Mouse (Mus musculus) stomach, embryonic 16.5 days (tissue): ENCODE data around the gene Ppp1r16b. TPM values are rescaled to one million over a fixed set of nuclear protein-coding genes. Genes with fewer than 3 reads are reported as not detected.
"Not testable (repeated sequence)": the region's sequence is repeated elsewhere in the genome, so short reads cannot be mapped to it uniquely, and the experiment has no call there.

Source experiments
- ATAC-seq: fragments of 200-750 bp; cut with Nextera tagmentation; 2 replicates; pipeline ENCODE4 v1.8.0; 2017; ENCODE audit warnings: moderate number of reproducible peaks, moderate TSS enrichment; ENCODE audit not compliant: insufficient read depth, low FRiP score
- H3K27ac ChIP-seq: fragments of 300-500 bp; sonication (generic); 2 replicates; pipeline ENCODE4 v1.5.1; 2014; ENCODE audit warnings: low read length
- H3K27me3 ChIP-seq: fragments of 300-500 bp; sonication (generic); 2 replicates; pipeline ENCODE4 v1.6.1; 2014; ENCODE audit warnings: low read length, control low read depth, mixed read lengths; ENCODE audit not compliant: control insufficient read depth, insufficient read depth
- H3K36me3 ChIP-seq: fragments of 300-500 bp; sonication (generic); 2 replicates; pipeline ENCODE4 v1.6.1; 2014; ENCODE audit warnings: low read length; ENCODE audit not compliant: control insufficient read depth, insufficient read depth
- H3K4me1 ChIP-seq: fragments of 300-500 bp; sonication (generic); 2 replicates; pipeline ENCODE4 v1.6.1; 2014; ENCODE audit warnings: low read length, control low read depth, mixed read lengths; ENCODE audit not compliant: control insufficient read depth, insufficient read depth
- H3K4me2 ChIP-seq: fragments of 300-500 bp; sonication (generic); 2 replicates; pipeline ENCODE4 v1.6.1; 2014; ENCODE audit warnings: low read depth, low read length, mixed read lengths
- H3K4me3 ChIP-seq: fragments of 300-500 bp; sonication (generic); replicated peaks from 2 replicates; pipeline ENCODE4 v1.5.1; 2014; ENCODE audit warnings: mild to moderate bottlenecking, low read length
- H3K9ac ChIP-seq: fragments of 300-500 bp; sonication (generic); 2 replicates; pipeline ENCODE4 v1.6.1; 2014; ENCODE audit warnings: low read length
- H3K9me3 ChIP-seq: fragments of 300-500 bp; sonication (generic); replicated peaks from 2 replicates; pipeline ENCODE4 v1.6.1; 2016; ENCODE audit warnings: low read length, control low read depth; ENCODE audit not compliant: control insufficient read depth
- WGBS: fragments of 180-500 bp; shearing (Covaris S2); extraction: QIAGEN DNeasy Blood & Tissue Kit; methylation state at CpG from one replicate; pipeline ENCODE4 v1.1.7; 2014; 5-methylcytosine and 5-hydroxymethylcytosine counted together
- polyA plus RNA-seq: library from polyadenylated mRNA; unstranded; fragments of >200 nt; fragmentation: Nextera tagmentation; extraction: Ambion mirVana; gene quantifications from 2 replicates; pipeline ENCODE4 v1.2.1, GENCODE M21; 2015

Ppp1r16b gene
- polyA plus RNA-seq, 1 experiment from 2014 or later, result 4.1 TPM

GRCm38 (mm10) chr2:158733914-158734313 is 68.7 kb downstream of the Ppp1r16b start:
- 61% methylated on average over 6 of the region's 6 CpGs for WGBS
- Histone ChIP-seq H3K27me3 (no peaks in the 10 kb centered on the region), H3K27ac (peak overlapping the region; percentile 12; the same call in 1 of the 2 replicates), H3K4me2 (no peak overlapping the region), H3K4me1 (no peaks in the 10 kb centered on the region), H3K9ac (no peak overlapping the region), H3K9me3 (no peaks in the 10 kb centered on the region), H3K36me3 (no peaks in the 10 kb centered on the region), H3K4me3 (no peak overlapping the region)
- no peak for ATAC-seq

GRCm38 (mm10) chr2:158734500-158735152 is 69.4 kb downstream of the Ppp1r16b start:
- Histone ChIP-seq H3K9ac (no peak overlapping the region), H3K4me3 (no peak overlapping the region), H3K9me3 (no peaks in the 10 kb centered on the region), H3K27me3 (no peaks in the 10 kb centered on the region), H3K4me1 (no peaks in the 10 kb centered on the region), H3K4me2 (no peak overlapping the region), H3K27ac (peak overlapping the region; percentile 12; the same call in 1 of the 2 replicates), H3K36me3 (no peaks in the 10 kb centered on the region)
- ATAC-seq, result no peak
- WGBS, result 64% methylated on average over 7 of the region's 7 CpGs

- Histone ChIP-seq H3K9ac (no peak overlapping the region), H3K36me3 (no peaks in the 10 kb centered on the region), H3K27ac (no peak overlapping the region), H3K27me3 (no peaks in the 10 kb centered on the region), H3K4me2 (no peak overlapping the region), H3K9me3 (no peaks in the 10 kb centered on the region), H3K4me3 (no peak overlapping the region), H3K4me1 (no peaks in the 10 kb centered on the region)
- ATAC-seq, result no peak
- WGBS, result 78% methylated on average over 8 of the region's 8 CpGs
These were observed 70.1 kb downstream of the Ppp1r16b start for GRCm38 (mm10) chr2:158735340-158735739.

- not testable (repeated sequence) for H3K4me3 ChIP-seq, H3K4me1 ChIP-seq, H3K27ac ChIP-seq, H3K36me3 ChIP-seq, ATAC-seq, H3K4me2 ChIP-seq, H3K9ac ChIP-seq, H3K27me3 ChIP-seq, H3K9me3 ChIP-seq
- WGBS, result 78% methylated on average over 4 of the region's 4 CpGs
These were observed 71.0 kb downstream of the Ppp1r16b start for GRCm38 (mm10) chr2:158736247-158736646.

- ATAC-seq, result no peak
- H3K4me2 ChIP-seq, result no peak overlapping the region
- H3K27me3 ChIP-seq, result no peaks in the 10 kb centered on the region
- WGBS, result 85% methylated on average over 11 of the region's 11 CpGs
- no peak overlapping the region for H3K9ac ChIP-seq
- H3K36me3 ChIP-seq, result no peaks in the 10 kb centered on the region
- no peak overlapping the region for H3K4me3 ChIP-seq
- no peak overlapping the region for H3K27ac ChIP-seq
- no peaks in the 10 kb centered on the region for H3K4me1 ChIP-seq
- no peaks in the 10 kb centered on the region for H3K9me3 ChIP-seq
These were observed 73.4 kb downstream of the Ppp1r16b start for GRCm38 (mm10) chr2:158738591-158738990.

GRCm38 (mm10) chr2:158739113-158739512 is 73.9 kb downstream of the Ppp1r16b start:
- Histone ChIP-seq H3K36me3 (no peaks in the 10 kb centered on the region), H3K27me3 (no peaks in the 10 kb centered on the region), H3K9ac (no peak overlapping the region), H3K4me3 (no peak overlapping the region), H3K27ac (no peak overlapping the region), H3K4me2 (no peak overlapping the region), H3K4me1 (no peaks in the 10 kb centered on the region), H3K9me3 (no peaks in the 10 kb centered on the region)
- 81% methylated on average over 3 of the region's 3 CpGs for WGBS
- no peak for ATAC-seq

GRCm38 (mm10) chr2:158741011-158741501 is 75.9 kb downstream of the Ppp1r16b start:
- Histone ChIP-seq H3K9ac (no peak overlapping the region), H3K9me3 (no peaks in the 10 kb centered on the region), H3K36me3 (no peaks in the 10 kb centered on the region), H3K27ac (no peak overlapping the region), H3K27me3 (no peaks in the 10 kb centered on the region), H3K4me1 (no peaks in the 10 kb centered on the region), H3K4me2 (no peak overlapping the region), H3K4me3 (no peak overlapping the region)
- ATAC-seq, result no peak
- 66% methylated on average over 9 of the region's 9 CpGs for WGBS

GRCm38 (mm10) chr2:158742431-158742830 is 77.2 kb downstream of the Ppp1r16b start:
- H3K36me3 ChIP-seq, result no peaks in the 10 kb centered on the region
- no peaks in the 10 kb centered on the region for H3K9me3 ChIP-seq
- H3K4me2 ChIP-seq, result no peak overlapping the region
- no peak overlapping the region for H3K27ac ChIP-seq
- no peaks in the 10 kb centered on the region for H3K27me3 ChIP-seq
- H3K9ac ChIP-seq, result no peak overlapping the region
- 74% methylated on average over 5 of the region's 5 CpGs for WGBS
- no peak overlapping the region for H3K4me3 ChIP-seq
- H3K4me1 ChIP-seq, result no peaks in the 10 kb centered on the region
- ATAC-seq, result no peak

- Histone ChIP-seq H3K9me3 (no peaks in the 10 kb centered on the region), H3K27ac (no peak overlapping the region), H3K4me3 (no peak overlapping the region), H3K36me3 (no peaks in the 10 kb centered on the region), H3K27me3 (no peaks in the 10 kb centered on the region), H3K9ac (no peak overlapping the region), H3K4me1 (no peaks in the 10 kb centered on the region), H3K4me2 (no peak overlapping the region)
- 85% methylated on average over 11 of the region's 11 CpGs for WGBS
- ATAC-seq, result no peak
These were observed 78.4 kb downstream of the Ppp1r16b start for GRCm38 (mm10) chr2:158743518-158744141.
